Mouse (Mus musculus) stomach, embryonic 15.5 days (tissue): ENCODE data around the gene Atn1. TPM values are rescaled to one million over a fixed set of nuclear protein-coding genes. Genes with fewer than 3 reads are reported as not detected.

Experiments
- ATAC-seq: fragments of 200-750 bp; cut with Nextera tagmentation; 2 replicates; pipeline ENCODE4 v1.8.0; 2017; ENCODE audit warnings: low read depth, moderate number of reproducible peaks, moderate TSS enrichment; ENCODE audit not compliant: insufficient read depth, low FRiP score
- H3K27ac ChIP-seq: fragments of 300-500 bp; sonication (generic); 2 replicates; pipeline ENCODE4 v1.5.1; 2015; ENCODE audit warnings: mild to moderate bottlenecking, inconsistent platforms
- H3K27me3 ChIP-seq: fragments of 300-500 bp; sonication (generic); replicated peaks from 2 replicates; pipeline ENCODE4 v1.6.1; 2015; ENCODE audit warnings: inconsistent platforms
- H3K36me3 ChIP-seq: fragments of 300-500 bp; sonication (generic); 2 replicates; pipeline ENCODE4 v1.6.1; 2015; ENCODE audit warnings: inconsistent platforms
- H3K4me1 ChIP-seq: fragments of 300-500 bp; sonication (generic); 2 replicates; pipeline ENCODE4 v1.6.1; 2015; ENCODE audit warnings: inconsistent platforms
- H3K4me2 ChIP-seq: fragments of 300-500 bp; sonication (generic); 2 replicates; pipeline ENCODE4 v1.6.1; 2015; ENCODE audit warnings: mild to moderate bottlenecking, inconsistent platforms
- H3K4me3 ChIP-seq: fragments of 300-500 bp; sonication (generic); replicated peaks from 2 replicates; pipeline ENCODE4 v1.5.1; 2015; ENCODE audit warnings: inconsistent platforms
- H3K9ac ChIP-seq: fragments of 300-500 bp; sonication (generic); 2 replicates; pipeline ENCODE4 v1.6.1; 2015; ENCODE audit warnings: inconsistent platforms
- H3K9me3 ChIP-seq: fragments of 300-500 bp; sonication (generic); 2 replicates; pipeline ENCODE4 v1.6.1; 2016; ENCODE audit warnings: inconsistent platforms
- WGBS: fragments of 180-500 bp; shearing (Covaris S2); methylation state at CpG from one replicate; pipeline ENCODE4 v1.1.7; 2015; 5-methylcytosine and 5-hydroxymethylcytosine counted together
- polyA plus RNA-seq: library from polyadenylated mRNA; unstranded; fragments of >200 nt; fragmentation: Nextera tagmentation; extraction: Ambion mirVana; gene quantifications from 2 replicates; pipeline ENCODE4 v1.2.1, GENCODE M21; 2015

The Atn1 gene
- polyA plus RNA-seq, 1 experiment from 2014 or later, result 13.9 TPM

DNA sequence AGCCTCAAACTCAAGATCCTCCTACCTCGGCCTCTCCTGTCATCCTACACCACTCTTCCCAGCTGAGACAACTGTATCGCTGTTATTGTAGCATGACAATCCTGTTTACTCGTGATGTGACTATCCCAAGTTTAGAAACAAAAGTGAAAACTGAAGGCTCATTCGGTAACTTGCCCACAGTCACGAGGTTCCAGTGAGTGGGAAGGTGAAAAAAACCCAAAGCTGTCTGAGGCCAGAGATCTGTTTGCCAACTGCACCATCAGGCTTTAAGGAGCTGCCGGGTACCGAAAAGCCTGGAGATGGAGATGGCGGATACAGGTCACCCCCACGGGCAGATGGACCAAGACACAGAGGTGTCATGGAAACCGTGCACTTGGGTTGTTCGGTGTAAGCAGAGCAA, 19.3 kb downstream of the Atn1 start:
- H3K4me3 ChIP-seq, result no peak overlapping the region
- 90% methylated on average over 11 of the region's 11 CpGs for WGBS
- no peak overlapping the region for H3K9ac ChIP-seq
- peaks cover 18% of the 10 kb centered on the region for H3K4me1 ChIP-seq
- H3K27me3 ChIP-seq, result no peaks in the 10 kb centered on the region
- no peak for ATAC-seq
- no peak overlapping the region for H3K4me2 ChIP-seq
- H3K27ac ChIP-seq, result no peak overlapping the region
- H3K9me3 ChIP-seq, result no peaks in the 10 kb centered on the region
- H3K36me3 ChIP-seq, result no peaks in the 10 kb centered on the region

- no peak overlapping the region for H3K4me2 ChIP-seq
- H3K9ac ChIP-seq, result no peak overlapping the region
- ATAC-seq, result no peak
- H3K9me3 ChIP-seq, result no peaks in the 10 kb centered on the region
- no peaks in the 10 kb centered on the region for H3K36me3 ChIP-seq
- no peak overlapping the region for H3K27ac ChIP-seq
- H3K4me3 ChIP-seq, result no peak overlapping the region
- H3K4me1 ChIP-seq, result 0 out of 2 replicates have a peak, but pooled peaks cover 6% of the 10 kb centered on the region
- no peaks in the 10 kb centered on the region for H3K27me3 ChIP-seq
- 80% methylated on average over 3 of the region's 3 CpGs for WGBS
These were observed 21.9 kb downstream of the Atn1 start for GRCm38 (mm10) chr6:124734417-124734816.

DNA sequence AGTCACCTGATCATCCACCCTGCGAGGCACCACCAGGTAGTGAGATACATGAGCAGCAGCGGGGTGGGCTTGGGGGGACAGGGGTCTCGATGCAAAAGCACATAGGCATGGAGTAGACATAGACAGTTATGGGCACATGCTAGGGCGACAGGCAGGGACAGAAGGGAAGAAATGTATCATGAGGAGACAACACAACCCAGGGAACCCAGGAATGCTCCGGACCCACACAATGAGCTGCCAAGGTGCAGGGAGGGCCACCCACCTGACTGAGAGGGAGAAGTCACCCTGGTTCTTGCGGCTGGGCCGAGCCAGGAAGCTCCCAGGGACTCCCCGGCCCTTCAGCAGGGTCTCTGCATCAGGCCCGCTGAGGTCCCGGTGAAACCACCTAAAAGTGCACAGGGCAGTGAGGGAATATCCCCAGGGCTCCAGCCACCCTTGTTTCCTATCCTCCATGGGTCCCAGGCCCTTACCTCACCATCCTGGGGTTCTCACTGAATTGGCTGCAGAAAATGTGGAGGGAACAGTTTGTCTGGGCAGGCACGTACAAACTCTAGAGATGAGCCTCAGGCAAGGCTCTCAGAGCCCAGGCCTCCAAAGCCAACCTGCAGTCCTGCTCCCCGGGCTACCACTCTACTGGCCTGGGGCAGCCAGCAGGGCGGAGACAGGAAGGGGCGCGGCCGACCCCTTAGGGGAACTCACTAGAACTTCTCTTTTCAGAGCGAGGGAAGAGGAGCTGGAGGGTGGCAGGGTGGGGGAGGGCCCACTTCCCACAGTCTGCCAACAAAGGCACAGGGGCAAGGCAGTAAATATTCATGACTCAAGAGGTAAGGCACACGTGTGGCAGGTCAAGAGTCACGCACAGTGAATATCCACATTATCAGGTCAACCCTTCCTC, 23.6 kb downstream of the Atn1 start:
- Histone ChIP-seq H3K36me3 (no peaks in the 10 kb centered on the region), H3K9ac (no peak overlapping the region), H3K4me3 (peak overlapping the region; percentile 16), H3K4me2 (no peak overlapping the region), H3K27ac (no peak overlapping the region), H3K27me3 (no peaks in the 10 kb centered on the region), H3K9me3 (no peaks in the 10 kb centered on the region), H3K4me1 (peaks cover 4% of the 10 kb centered on the region; the same call in 1 of the 2 replicates)
- ATAC-seq, result peak; percentile 45; the same call in 1 of the 2 replicates
- 52% methylated on average over 19 of the region's 19 CpGs for WGBS

GRCm38 (mm10) chr6:124731038-124731437, 25.3 kb downstream of the Atn1 start:
- H3K4me1 ChIP-seq, result peaks cover 5% of the 10 kb centered on the region; the same call in 1 of the 2 replicates
- WGBS, result 86% methylated on average over 7 of the region's 7 CpGs
- H3K36me3 ChIP-seq, result no peaks in the 10 kb centered on the region
- no peaks in the 10 kb centered on the region for H3K9me3 ChIP-seq
- no peaks in the 10 kb centered on the region for H3K27me3 ChIP-seq
- H3K27ac ChIP-seq, result no peak overlapping the region
- H3K4me3 ChIP-seq, result no peak overlapping the region
- H3K9ac ChIP-seq, result no peak overlapping the region
- ATAC-seq, result no peak
- no peak overlapping the region for H3K4me2 ChIP-seq

DNA sequence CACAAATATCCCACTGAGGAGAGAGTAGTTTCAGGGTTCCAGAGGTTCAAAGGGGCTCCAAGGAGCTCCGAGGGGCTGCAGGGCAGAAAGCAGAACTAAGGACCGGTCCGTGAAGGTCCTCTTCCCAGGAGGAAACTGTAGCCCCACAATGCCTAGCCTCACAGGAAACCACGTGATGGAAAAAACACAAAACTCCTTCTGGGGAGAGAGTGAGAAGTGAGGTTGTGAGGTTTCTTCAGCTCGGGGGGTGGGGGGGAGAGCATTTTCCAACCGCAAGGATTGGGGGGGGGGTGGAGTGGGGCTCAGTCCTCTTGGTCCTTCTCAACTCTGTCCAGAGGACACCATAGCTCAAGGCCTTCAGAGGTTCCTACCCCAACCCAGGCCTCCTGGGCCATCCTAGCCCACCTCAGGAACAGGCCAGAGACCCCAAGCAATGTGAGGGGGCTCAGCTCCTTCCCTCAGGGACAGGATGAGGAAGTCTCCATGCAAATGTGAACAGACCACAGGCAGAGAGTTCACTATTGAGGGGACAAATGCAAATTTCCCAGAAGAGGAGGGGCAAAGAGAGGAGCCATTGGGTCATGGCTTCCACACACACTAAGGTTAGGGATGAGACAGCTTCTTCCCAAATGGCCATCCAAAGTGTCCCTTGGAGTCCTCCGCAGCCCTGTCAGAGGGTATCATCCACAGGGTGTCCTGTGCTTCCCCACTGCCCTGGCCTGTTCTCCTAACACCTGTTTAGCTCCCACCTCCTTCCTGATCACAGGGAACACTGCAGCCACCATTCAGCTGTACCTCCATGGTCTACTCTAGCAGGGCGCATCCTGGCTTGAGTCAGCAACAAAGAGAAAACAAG, 26.2 kb downstream of the Atn1 start:
- H3K4me2 ChIP-seq, result no peak overlapping the region
- no peaks in the 10 kb centered on the region for H3K27me3 ChIP-seq
- 75% methylated on average over 8 of the region's 8 CpGs for WGBS
- H3K9me3 ChIP-seq, result no peaks in the 10 kb centered on the region
- no peak for ATAC-seq
- peaks cover 5% of the 10 kb centered on the region; the same call in 1 of the 2 replicates for H3K4me1 ChIP-seq
- no peak overlapping the region for H3K27ac ChIP-seq
- H3K36me3 ChIP-seq, result no peaks in the 10 kb centered on the region
- H3K4me3 ChIP-seq, result no peak overlapping the region
- no peak overlapping the region for H3K9ac ChIP-seq

DNA sequence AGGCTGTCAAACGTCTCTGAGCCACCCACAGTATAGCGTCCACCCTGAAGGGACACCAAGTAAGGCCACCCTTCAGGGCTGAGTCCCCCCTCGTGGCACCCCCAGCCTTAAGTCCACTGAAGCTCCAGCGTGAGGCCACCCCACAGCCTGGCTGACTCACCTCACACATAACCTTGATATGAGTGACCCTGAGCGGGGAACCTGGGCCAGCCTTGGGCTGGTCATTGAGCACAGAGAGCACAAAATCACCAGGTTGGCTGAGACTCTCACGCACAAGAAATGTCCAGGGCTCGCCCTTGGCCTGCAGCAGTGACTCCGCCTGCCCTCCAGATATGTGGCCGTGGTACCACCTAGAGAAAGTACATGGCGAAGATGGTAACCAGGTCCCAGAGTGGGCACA, 27.7 kb downstream of the Atn1 start:
- ATAC-seq, result no peak
- peaks cover 5% of the 10 kb centered on the region; the same call in 1 of the 2 replicates for H3K4me1 ChIP-seq
- H3K9ac ChIP-seq, result no peak overlapping the region
- H3K9me3 ChIP-seq, result no peaks in the 10 kb centered on the region
- whole genome bisulfite sequencing, result 79% methylated on average over 10 of the region's 10 CpGs
- no peaks in the 10 kb centered on the region for H3K36me3 ChIP-seq
- H3K27me3 ChIP-seq, result no peaks in the 10 kb centered on the region
- no peak overlapping the region for H3K4me3 ChIP-seq
- H3K27ac ChIP-seq, result no peak overlapping the region
- H3K4me2 ChIP-seq, result no peak overlapping the region

DNA sequence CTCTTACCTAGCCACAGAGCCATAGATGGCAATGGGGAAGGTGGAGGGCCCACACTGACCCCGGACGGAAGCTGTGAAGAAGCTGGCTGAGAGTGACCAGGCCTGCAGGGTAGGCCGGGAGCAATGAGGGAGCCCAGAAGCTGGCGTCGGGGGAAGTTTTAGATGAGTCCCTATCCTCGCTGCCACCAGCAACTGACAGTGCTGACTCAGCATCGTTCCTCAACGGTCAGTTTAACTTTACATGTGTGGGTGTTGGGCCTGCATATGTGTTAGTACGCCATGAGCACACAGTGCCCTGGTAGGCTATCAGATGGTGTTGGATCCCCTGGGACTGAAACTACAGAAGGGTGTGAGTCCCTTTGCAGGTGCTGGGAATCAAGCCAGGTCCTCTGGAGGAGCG, 31.9 kb downstream of the Atn1 start:
- no peak for ATAC-seq
- WGBS, result 84% methylated on average over 10 of the region's 10 CpGs
- H3K4me2 ChIP-seq, result no peak overlapping the region
- no peak overlapping the region; the same call in 1 of the 2 replicates for H3K9ac ChIP-seq
- H3K4me1 ChIP-seq, result peaks cover 3% of the 10 kb centered on the region; the same call in 1 of the 2 replicates
- H3K4me3 ChIP-seq, result no peak overlapping the region
- no peaks in the 10 kb centered on the region for H3K27me3 ChIP-seq
- no peaks in the 10 kb centered on the region for H3K9me3 ChIP-seq
- no peak overlapping the region for H3K27ac ChIP-seq
- H3K36me3 ChIP-seq, result no peaks in the 10 kb centered on the region

- Histone ChIP-seq H3K4me1 (peaks cover 3% of the 10 kb centered on the region; the same call in 1 of the 2 replicates), H3K4me2 (no peak overlapping the region), H3K9me3 (no peaks in the 10 kb centered on the region), H3K36me3 (no peaks in the 10 kb centered on the region), H3K4me3 (no peak overlapping the region), H3K27me3 (no peaks in the 10 kb centered on the region), H3K9ac (no peak overlapping the region), H3K27ac (no peak overlapping the region)
- WGBS, result 73% methylated on average over 8 of the region's 8 CpGs
- no peak for ATAC-seq
These were observed 32.8 kb downstream of the Atn1 start for GRCm38 (mm10) chr6:124723541-124723940.

GRCm38 (mm10) chr6:124722876-124723473, 33.3 kb downstream of the Atn1 start:
- H3K36me3 ChIP-seq, result no peaks in the 10 kb centered on the region
- 84% methylated on average over 6 of the region's 6 CpGs for WGBS
- peaks cover 3% of the 10 kb centered on the region; the same call in 1 of the 2 replicates for H3K4me1 ChIP-seq
- no peak overlapping the region for H3K4me2 ChIP-seq
- H3K4me3 ChIP-seq, result no peak overlapping the region
- H3K27me3 ChIP-seq, result no peaks in the 10 kb centered on the region
- no peak overlapping the region for H3K27ac ChIP-seq
- no peak for ATAC-seq
- H3K9ac ChIP-seq, result no peak overlapping the region
- no peaks in the 10 kb centered on the region for H3K9me3 ChIP-seq

GRCm38 (mm10) chr6:124720904-124721303, 35.4 kb downstream of the Atn1 start:
- WGBS, result 69% methylated on average over 11 of the region's 11 CpGs
- Histone ChIP-seq H3K9ac (no peak overlapping the region), H3K4me3 (no peak overlapping the region), H3K9me3 (no peaks in the 10 kb centered on the region), H3K36me3 (peaks cover 18% of the 10 kb centered on the region; the same call in 1 of the 2 replicates), H3K27ac (no peak overlapping the region), H3K27me3 (no peaks in the 10 kb centered on the region), H3K4me2 (peak overlapping the region; percentile 46; the same call in 1 of the 2 replicates), H3K4me1 (no peaks in the 10 kb centered on the region; the same call in 1 of the 2 replicates)
- ATAC-seq, result no peak

GRCm38 (mm10) chr6:124719354-124719978, 36.9 kb downstream of the Atn1 start:
- 57% methylated on average over 7 of the region's 7 CpGs for WGBS
- Histone ChIP-seq H3K4me2 (peak overlapping the region; percentile 46), H3K27ac (peak overlapping the region; percentile 87), H3K4me1 (no peaks in the 10 kb centered on the region; the same call in 1 of the 2 replicates), H3K4me3 (peak overlapping the region; percentile 49), H3K9me3 (no peaks in the 10 kb centered on the region), H3K36me3 (peaks cover 23% of the 10 kb centered on the region), H3K27me3 (no peaks in the 10 kb centered on the region), H3K9ac (peak overlapping the region; percentile 6; the same call in 1 of the 2 replicates)
- ATAC-seq, result peak; percentile 45; the same call in 1 of the 2 replicates
